Mouse (Mus musculus): ENCODE data around the gene Coasy. TPM values are rescaled to one million over a fixed set of nuclear protein-coding genes. Genes with fewer than 3 reads are reported as not detected.

Coasy gene
- polyA plus RNA-seq, 1 experiment from 2014 or later: 37.9 TPM

DNA sequence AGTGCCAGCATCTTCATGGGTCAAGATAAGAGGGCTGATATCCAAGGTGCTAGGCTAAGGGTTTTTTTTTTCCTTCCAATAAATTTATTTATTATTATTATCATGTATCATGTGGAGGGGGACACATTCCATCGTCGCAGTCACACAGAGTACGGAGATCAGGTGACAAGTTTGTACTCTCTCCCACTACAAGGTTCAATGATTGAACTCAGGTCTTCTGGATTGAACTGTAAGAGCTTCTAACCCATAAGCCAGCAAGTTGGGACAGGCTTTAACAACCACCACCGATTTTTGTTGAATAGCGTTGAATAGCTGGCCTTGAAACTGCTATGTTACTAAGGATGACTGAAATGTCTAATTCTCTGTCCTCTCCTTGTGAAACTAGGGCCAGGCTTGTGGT is 1.9 kb upstream of the Coasy start:
- Histone ChIP-seq H3K36me3 (ENCODE audit: control insufficient read depth, insufficient read depth, low read length) (no peaks in the 10 kb centered on the region), H3K9ac (replicated peaks; ENCODE audit: low read depth, low read length) (no peak overlapping the region), H3K9me3 (ENCODE audit: control insufficient read depth, low read depth, low read length) (no peaks in the 10 kb centered on the region), H3K27me3 (ENCODE audit: control insufficient read depth, insufficient read depth, low read length) (peaks cover 27% of the 10 kb centered on the region), H3K27ac (ENCODE audit: low read length) (no peak overlapping the region), H3K4me2 (replicated peaks; ENCODE audit: low read depth, low read length) (no peak overlapping the region), H3K4me1 (ENCODE audit: control insufficient read depth, insufficient read depth, low read length) (peaks cover 18% of the 10 kb centered on the region), H3K4me3 (ENCODE audit: low read depth, low read length) (no peak overlapping the region)
- 73% methylated on average over 5 of the region's 5 CpGs for WGBS
- ATAC-seq (ENCODE audit: insufficient number of reproducible peaks, insufficient read depth, low FRiP score, low read depth): no peak

DNA sequence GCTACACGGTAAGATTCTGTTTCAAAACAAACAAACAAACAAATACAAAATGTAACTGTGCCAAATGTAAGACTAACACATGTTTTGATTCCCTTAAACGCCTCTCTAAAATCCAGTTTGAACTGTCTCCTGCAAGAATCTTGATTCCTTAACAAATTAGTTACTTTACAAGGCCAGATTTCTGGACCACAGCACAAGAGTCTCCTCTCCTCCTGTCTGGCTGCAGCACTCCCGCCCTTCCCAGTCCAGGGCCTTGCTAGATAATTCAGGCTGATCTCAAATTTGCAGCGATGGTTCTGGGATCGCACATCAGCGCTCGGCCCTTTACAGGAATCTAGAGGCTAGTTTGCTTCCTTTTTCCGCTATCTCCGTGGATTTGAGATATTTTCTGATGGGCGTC is 706 bp upstream of the Coasy start:
- H3K4me1 ChIP-seq (ENCODE audit: control insufficient read depth, insufficient read depth, low read length): peaks cover 26% of the 10 kb centered on the region
- no peak overlapping the region; the same call in 1 of the 2 replicates for H3K9ac ChIP-seq (replicated peaks; ENCODE audit: low read depth, low read length)

DNA sequence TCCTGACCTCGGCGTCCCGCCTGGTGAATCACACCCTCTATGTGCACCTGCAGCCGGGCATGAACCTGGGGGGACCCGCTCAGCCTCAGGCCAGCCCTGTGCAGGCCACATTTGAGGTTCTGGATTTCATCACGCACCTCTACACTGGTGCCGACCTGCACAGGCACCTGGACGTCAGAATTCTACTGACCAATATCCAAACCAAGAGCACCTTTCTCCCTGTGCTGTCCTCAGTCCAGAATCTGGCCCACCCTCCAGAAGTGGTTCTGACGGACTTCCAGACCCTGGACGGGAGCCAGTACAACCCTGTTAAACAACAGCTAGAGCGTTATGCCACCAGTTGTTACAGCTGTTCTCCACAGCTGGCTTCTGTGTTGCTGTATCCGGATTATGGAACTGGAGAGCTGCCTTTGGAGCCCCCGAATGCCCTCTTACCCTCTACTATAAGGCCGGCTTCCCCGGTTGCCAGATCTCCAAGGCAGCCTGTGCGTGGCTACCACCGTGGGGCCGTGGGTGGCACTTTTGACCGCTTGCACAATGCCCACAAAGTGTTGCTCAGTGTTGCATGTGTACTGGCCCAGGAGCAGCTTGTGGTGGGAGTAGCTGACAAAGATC is 825 bp downstream of the Coasy start:
- Histone ChIP-seq H3K4me2 (replicated peaks; ENCODE audit: low read depth, low read length) (peak overlapping the region; percentile 98), H3K36me3 (ENCODE audit: control insufficient read depth, insufficient read depth, low read length) (no peaks in the 10 kb centered on the region), H3K9ac (replicated peaks; ENCODE audit: low read depth, low read length) (peak overlapping the region; percentile 73), H3K27ac (ENCODE audit: low read length) (peak overlapping the region; percentile 84), H3K4me3 (ENCODE audit: low read depth, low read length) (peak overlapping the region; percentile 70), H3K4me1 (ENCODE audit: control insufficient read depth, insufficient read depth, low read length) (peaks cover 33% of the 10 kb centered on the region), H3K9me3 (ENCODE audit: control insufficient read depth, low read depth, low read length) (no peaks in the 10 kb centered on the region), H3K27me3 (ENCODE audit: control insufficient read depth, insufficient read depth, low read length) (peaks cover 22% of the 10 kb centered on the region)
- no peak for ATAC-seq (ENCODE audit: insufficient number of reproducible peaks, insufficient read depth, low FRiP score, low read depth)
- 29% methylated on average over 19 of the region's 19 CpGs for WGBS

More for the DNA sequence above, 706 bp upstream of the Coasy start:
- Histone ChIP-seq H3K27me3 (ENCODE audit: control insufficient read depth, insufficient read depth, low read length) (peaks cover 27% of the 10 kb centered on the region), H3K4me3 (ENCODE audit: low read depth, low read length) (peak overlapping the region; percentile 70), H3K36me3 (ENCODE audit: control insufficient read depth, insufficient read depth, low read length) (no peaks in the 10 kb centered on the region), H3K9me3 (ENCODE audit: control insufficient read depth, low read depth, low read length) (no peaks in the 10 kb centered on the region), H3K27ac (ENCODE audit: low read length) (peak overlapping the region; percentile 34; the same call in 1 of the 2 replicates), H3K4me2 (replicated peaks; ENCODE audit: low read depth, low read length) (peak overlapping the region; percentile 44)
- WGBS: 5% methylated on average over 10 of the region's 10 CpGs
- no peak for ATAC-seq (ENCODE audit: insufficient number of reproducible peaks, insufficient read depth, low FRiP score, low read depth)

- ATAC-seq (ENCODE audit: insufficient number of reproducible peaks, insufficient read depth, low FRiP score, low read depth): no peak
- Histone ChIP-seq H3K36me3 (ENCODE audit: control insufficient read depth, insufficient read depth, low read length) (peaks cover 2% of the 10 kb centered on the region), H3K27me3 (ENCODE audit: control insufficient read depth, insufficient read depth, low read length) (peaks cover 12% of the 10 kb centered on the region), H3K4me2 (replicated peaks; ENCODE audit: low read depth, low read length) (no peak overlapping the region), H3K4me1 (ENCODE audit: control insufficient read depth, insufficient read depth, low read length) (peaks cover 34% of the 10 kb centered on the region), H3K9me3 (ENCODE audit: control insufficient read depth, low read depth, low read length) (no peaks in the 10 kb centered on the region), H3K4me3 (ENCODE audit: low read depth, low read length) (no peak overlapping the region), H3K27ac (ENCODE audit: low read length) (no peak overlapping the region), H3K9ac (replicated peaks; ENCODE audit: low read depth, low read length) (no peak overlapping the region)
- 88% methylated on average over 14 of the region's 14 CpGs for WGBS
These were observed 1.9 kb downstream of the Coasy start for GRCm38 (mm10) chr11:101084246-101084645.

DNA sequence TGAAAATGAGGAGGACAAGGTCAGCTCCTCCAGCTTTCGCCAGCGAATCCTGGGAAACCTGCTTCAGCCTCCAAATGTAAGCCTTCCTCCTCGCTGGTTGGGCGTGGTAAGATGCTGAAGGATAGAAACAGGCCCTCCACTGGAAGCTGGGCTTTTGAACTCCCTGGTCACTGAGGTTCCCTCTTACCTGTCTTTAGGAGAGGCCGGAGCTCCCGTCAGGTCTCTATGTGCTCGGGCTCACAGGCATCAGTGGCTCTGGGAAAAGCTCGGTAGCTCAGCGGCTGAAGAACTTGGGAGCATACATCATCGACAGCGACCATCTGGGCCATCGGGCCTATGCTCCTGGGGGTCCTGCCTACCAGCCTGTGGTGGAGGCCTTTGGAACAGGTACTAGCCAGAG is 2.4 kb downstream of the Coasy start:
- Histone ChIP-seq H3K27me3 (ENCODE audit: control insufficient read depth, insufficient read depth, low read length) (peaks cover 6% of the 10 kb centered on the region), H3K9me3 (ENCODE audit: control insufficient read depth, low read depth, low read length) (no peaks in the 10 kb centered on the region), H3K4me3 (ENCODE audit: low read depth, low read length) (no peak overlapping the region), H3K4me2 (replicated peaks; ENCODE audit: low read depth, low read length) (no peak overlapping the region), H3K9ac (replicated peaks; ENCODE audit: low read depth, low read length) (no peak overlapping the region), H3K4me1 (ENCODE audit: control insufficient read depth, insufficient read depth, low read length) (peaks cover 30% of the 10 kb centered on the region), H3K27ac (ENCODE audit: low read length) (no peak overlapping the region), H3K36me3 (ENCODE audit: control insufficient read depth, insufficient read depth, low read length) (peaks cover 8% of the 10 kb centered on the region)
- 90% methylated on average over 12 of the region's 12 CpGs for WGBS
- no peak for ATAC-seq (ENCODE audit: insufficient number of reproducible peaks, insufficient read depth, low FRiP score, low read depth)

DNA sequence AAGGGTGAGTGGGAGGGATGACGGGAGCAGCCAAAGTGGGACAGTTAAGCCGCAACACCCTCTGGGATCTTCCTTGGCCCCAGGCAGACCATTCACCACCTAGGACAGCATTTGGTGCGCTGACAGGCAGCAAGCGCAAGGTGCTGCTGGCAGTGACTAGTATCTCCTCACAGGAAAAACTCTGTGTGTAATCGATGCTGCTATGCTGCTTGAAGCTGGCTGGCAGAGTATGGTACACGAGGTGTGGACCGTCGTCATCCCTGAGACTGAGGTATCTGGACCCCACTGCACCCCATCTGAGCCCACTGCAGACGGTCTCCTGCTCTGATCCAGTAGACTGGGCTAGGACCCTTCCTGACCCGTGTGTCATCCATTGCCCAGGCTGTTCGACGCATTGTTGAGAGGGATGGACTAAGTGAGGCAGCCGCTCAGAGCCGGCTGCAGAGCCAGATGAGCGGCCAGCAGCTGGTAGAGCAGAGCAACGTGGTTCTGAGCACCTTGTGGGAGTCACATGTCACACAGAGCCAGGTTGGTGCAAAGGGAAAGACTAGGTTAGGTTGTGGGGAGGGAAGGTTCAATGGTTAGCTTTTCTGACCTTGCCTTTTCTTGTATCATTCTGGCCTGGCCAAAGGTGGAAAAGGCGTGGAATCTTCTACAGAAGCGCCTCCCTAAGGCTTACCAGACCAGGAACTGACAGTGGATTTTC is 3.4 kb downstream of the Coasy start:
- no peak overlapping the region for H3K4me3 ChIP-seq (ENCODE audit: low read depth, low read length)
- no peak overlapping the region for H3K27ac ChIP-seq (ENCODE audit: low read length)
- H3K36me3 ChIP-seq (ENCODE audit: control insufficient read depth, insufficient read depth, low read length): peaks cover 12% of the 10 kb centered on the region
- WGBS: 89% methylated on average over 18 of the region's 18 CpGs
- H3K4me1 ChIP-seq (ENCODE audit: control insufficient read depth, insufficient read depth, low read length): peaks cover 28% of the 10 kb centered on the region
- ATAC-seq (ENCODE audit: insufficient number of reproducible peaks, insufficient read depth, low FRiP score, low read depth): no peak
- H3K27me3 ChIP-seq (ENCODE audit: control insufficient read depth, insufficient read depth, low read length): no peaks in the 10 kb centered on the region; the same call in 1 of the 2 replicates
- H3K9me3 ChIP-seq (ENCODE audit: control insufficient read depth, low read depth, low read length): no peaks in the 10 kb centered on the region
- H3K4me2 ChIP-seq (replicated peaks; ENCODE audit: low read depth, low read length): peak overlapping the region; percentile 96; the same call in 1 of the 2 replicates
- no peak overlapping the region for H3K9ac ChIP-seq (replicated peaks; ENCODE audit: low read depth, low read length)

DNA sequence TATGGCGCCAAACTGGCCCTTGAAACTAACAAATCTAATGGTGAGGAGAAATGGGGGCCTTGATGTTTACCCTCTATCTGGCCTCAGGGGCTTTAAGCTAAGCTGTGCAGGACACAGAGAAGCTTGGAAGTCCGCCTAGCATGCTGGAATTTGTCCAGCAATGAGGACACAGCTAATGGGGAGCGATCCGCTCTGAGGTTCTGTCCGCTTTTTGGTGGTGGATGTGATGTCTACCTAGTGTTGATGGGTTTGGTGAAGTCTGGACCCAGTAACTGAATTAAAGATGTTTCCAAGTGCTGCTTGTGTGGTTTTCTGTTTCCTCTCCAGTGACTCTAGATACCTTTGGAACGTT is 3.9 kb downstream of the Coasy start:
- ATAC-seq (ENCODE audit: insufficient number of reproducible peaks, insufficient read depth, low FRiP score, low read depth): no peak
- 83% methylated on average over 6 of the region's 6 CpGs for WGBS
- no peaks in the 10 kb centered on the region for H3K27me3 ChIP-seq (ENCODE audit: control insufficient read depth, insufficient read depth, low read length)
- H3K9me3 ChIP-seq (ENCODE audit: control insufficient read depth, low read depth, low read length): no peaks in the 10 kb centered on the region
- peak overlapping the region; percentile 16; the same call in 1 of the 2 replicates for H3K27ac ChIP-seq (ENCODE audit: low read length)
- peak overlapping the region; percentile 96 for H3K4me2 ChIP-seq (replicated peaks; ENCODE audit: low read depth, low read length)
- H3K4me1 ChIP-seq (ENCODE audit: control insufficient read depth, insufficient read depth, low read length): peaks cover 28% of the 10 kb centered on the region
- H3K4me3 ChIP-seq (ENCODE audit: low read depth, low read length): peak overlapping the region; percentile 87; the same call in 1 of the 2 replicates
- no peak overlapping the region for H3K9ac ChIP-seq (replicated peaks; ENCODE audit: low read depth, low read length)
- H3K36me3 ChIP-seq (ENCODE audit: control insufficient read depth, insufficient read depth, low read length): peaks cover 14% of the 10 kb centered on the region

DNA sequence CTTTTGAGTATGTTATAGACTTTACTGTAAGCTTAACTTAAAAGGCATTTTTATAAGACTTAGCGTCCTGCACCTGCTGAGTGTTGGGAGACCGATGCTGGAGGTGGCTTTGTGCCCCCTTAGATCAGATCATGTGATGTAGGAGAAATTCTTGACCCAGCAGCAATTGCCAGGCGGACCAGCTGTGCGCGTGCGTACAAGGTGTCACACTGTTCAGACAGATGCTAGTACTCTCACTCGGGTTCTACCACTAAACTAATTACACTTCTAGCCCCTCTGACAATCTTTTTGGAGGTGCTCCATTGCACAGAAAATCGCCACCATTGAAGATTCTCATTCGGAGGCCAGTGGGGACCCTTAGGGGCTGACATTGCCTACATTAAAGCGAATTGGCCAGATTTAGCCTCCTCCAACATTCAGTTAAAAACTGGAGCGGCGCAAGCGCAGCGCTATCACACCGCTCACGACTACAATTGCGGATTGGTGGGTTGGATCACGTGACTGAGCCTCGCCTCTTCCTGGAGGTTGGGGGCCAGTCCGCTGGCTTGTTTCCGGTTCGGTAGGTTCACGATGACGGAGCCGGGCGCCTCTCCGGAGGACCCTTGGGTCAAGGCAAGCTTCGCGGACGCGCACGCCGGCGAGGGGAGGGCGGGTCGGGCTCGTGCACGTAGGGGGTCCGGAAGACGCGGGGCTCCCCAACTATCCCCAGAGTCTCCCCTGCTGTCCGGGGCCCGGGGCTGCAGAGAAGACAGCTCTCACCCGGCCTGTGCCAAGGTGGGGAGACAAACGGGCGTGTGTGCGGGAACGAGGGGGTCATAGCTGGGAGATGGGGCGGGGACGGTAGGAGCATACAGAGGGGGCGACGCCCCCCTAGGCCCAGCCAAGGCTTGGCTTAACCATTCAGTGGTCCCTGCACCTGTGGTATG is 4.7 kb downstream of the Coasy start, which contains the start of gene Mlx:
Gene Mlx, plus strand, starts transcription at position 522 of the 926 bp plus-strand sequence.
- 2% methylated on average over 52 of the region's 52 CpGs for WGBS
- peak; percentile 85 for ATAC-seq (ENCODE audit: insufficient number of reproducible peaks, insufficient read depth, low FRiP score, low read depth)
- peak within 1 kb of the TSS; percentile 16; the same call in 1 of the 2 replicates for H3K27ac ChIP-seq (ENCODE audit: low read length)
- H3K9me3 ChIP-seq (ENCODE audit: control insufficient read depth, low read depth, low read length): no peaks in the 10 kb centered on the region
- H3K36me3 ChIP-seq (ENCODE audit: control insufficient read depth, insufficient read depth, low read length): peaks cover 21% of the 10 kb centered on the region
- peak within 1 kb of the TSS; percentile 87 for H3K4me3 ChIP-seq (ENCODE audit: low read depth, low read length)
- peak within 1 kb of the TSS; percentile 96 for H3K4me2 ChIP-seq (replicated peaks; ENCODE audit: low read depth, low read length)
- H3K27me3 ChIP-seq (ENCODE audit: control insufficient read depth, insufficient read depth, low read length): no peaks in the 10 kb centered on the region
- H3K4me1 ChIP-seq (ENCODE audit: control insufficient read depth, insufficient read depth, low read length): peaks cover 24% of the 10 kb centered on the region
- peak within 1 kb of the TSS; percentile 80 for H3K9ac ChIP-seq (replicated peaks; ENCODE audit: low read depth, low read length)
